Mouse (Mus musculus): Measurements from ENCODE around the gene Tmpo.

Gene Tmpo

DNA sequence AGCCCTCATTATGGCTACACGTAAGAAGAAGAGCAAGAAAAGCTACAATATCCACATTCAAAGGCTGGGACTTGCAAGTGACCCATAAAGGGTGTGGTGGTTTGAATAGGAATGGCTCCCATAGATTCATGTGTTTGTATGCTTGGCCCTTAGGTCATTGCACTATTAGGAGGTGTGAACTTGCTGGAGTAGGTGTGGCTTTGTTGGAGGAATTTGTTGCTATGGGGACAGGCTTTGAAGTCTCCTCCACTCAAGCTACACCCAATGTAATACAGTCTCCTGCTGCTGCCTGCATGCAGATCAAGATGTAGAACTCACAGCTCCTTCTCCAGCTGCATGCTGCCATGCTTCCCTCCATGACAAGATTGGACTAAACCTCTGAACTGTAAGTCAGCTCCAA is 49.5 kb downstream of the Tmpo start:
- in situ Hi-C loops (cut with MboI; ENCODE audit: unreplicated experiment in 2 of 2), result loop anchor here in 1 of 2 experiments (25.0 kb wide), 1 partner anchor 1694 kb away; the partner anchor contains the start of gene Gas2l3

DNA sequence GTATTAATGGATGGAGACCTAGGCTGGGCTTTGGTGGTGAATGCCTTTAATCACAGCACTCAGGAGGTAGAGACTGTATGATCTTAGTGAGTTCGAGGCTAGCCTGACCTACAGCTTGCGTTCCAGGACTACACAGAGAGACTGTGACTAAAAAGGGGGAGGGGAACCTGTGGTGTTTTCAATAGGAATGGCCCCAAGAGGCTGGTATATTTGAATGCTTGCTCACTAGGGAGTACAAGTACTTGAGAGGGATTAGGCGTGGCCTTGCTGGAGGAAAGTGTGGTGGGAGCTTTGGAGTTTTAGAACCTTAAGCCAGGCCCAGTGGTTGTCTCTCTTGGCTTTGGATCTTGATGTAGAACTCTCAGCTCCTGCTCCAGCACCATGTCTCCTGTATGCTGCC is 50.3 kb downstream of the Tmpo start:
- in situ Hi-C loops (cut with MboI; ENCODE audit: unreplicated experiment in 2 of 2), result loop anchor here in 1 of 2 experiments (25.0 kb wide), 1 partner anchor 1693 kb away; the partner anchor contains the start of gene Gas2l3

DNA sequence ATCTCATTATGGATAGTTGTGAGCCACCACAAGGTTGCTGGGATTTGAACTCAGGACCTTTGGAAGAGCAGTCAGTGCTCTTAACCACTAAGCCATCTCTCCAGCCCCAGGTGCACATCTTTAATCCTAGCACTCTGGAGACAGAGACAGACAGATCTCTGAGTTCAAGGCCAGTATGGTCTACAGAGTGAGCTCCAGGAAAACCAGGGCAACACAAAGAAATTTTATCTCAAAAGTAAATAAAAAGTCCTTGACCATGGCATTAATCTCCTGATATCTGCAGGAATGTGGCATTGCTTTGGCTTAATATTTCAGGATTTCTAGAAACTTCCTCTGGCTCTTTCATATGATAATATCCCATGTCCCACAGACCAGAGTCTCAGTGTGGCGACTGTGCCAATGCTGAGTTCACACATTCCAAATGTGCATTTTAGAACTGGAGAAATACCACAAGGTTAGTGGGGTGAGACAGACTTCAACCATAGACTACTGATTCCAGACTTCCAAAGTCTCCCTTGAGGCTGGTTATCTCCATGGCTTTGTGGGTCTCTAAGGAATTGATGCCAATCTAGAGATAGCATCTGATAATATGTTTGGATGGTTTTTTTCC is 52.5 kb downstream of the Tmpo start:
- in situ Hi-C loops (cut with MboI; ENCODE audit: unreplicated experiment in 2 of 2), result loop anchor here in 1 of 2 experiments (25.0 kb wide), 1 partner anchor 1691 kb away; the partner anchor contains the start of gene Gas2l3

- in situ Hi-C loops (cut with MboI; ENCODE audit: unreplicated experiment in 2 of 2), result loop anchor here in 1 of 2 experiments (25.0 kb wide), 1 partner anchor 1690 kb away; the partner anchor contains the start of gene Gas2l3
Measured at GRCm38 (mm10) chr10:91127395-91127794, 53.7 kb downstream of the Tmpo start.

- in situ Hi-C loops (cut with MboI; ENCODE audit: unreplicated experiment in 2 of 2), result loop anchor here in 1 of 2 experiments (25.0 kb wide), 1 partner anchor 1689 kb away; the partner anchor contains the start of gene Gas2l3
Measured at GRCm38 (mm10) chr10:91126618-91127355, 54.3 kb downstream of the Tmpo start.

DNA sequence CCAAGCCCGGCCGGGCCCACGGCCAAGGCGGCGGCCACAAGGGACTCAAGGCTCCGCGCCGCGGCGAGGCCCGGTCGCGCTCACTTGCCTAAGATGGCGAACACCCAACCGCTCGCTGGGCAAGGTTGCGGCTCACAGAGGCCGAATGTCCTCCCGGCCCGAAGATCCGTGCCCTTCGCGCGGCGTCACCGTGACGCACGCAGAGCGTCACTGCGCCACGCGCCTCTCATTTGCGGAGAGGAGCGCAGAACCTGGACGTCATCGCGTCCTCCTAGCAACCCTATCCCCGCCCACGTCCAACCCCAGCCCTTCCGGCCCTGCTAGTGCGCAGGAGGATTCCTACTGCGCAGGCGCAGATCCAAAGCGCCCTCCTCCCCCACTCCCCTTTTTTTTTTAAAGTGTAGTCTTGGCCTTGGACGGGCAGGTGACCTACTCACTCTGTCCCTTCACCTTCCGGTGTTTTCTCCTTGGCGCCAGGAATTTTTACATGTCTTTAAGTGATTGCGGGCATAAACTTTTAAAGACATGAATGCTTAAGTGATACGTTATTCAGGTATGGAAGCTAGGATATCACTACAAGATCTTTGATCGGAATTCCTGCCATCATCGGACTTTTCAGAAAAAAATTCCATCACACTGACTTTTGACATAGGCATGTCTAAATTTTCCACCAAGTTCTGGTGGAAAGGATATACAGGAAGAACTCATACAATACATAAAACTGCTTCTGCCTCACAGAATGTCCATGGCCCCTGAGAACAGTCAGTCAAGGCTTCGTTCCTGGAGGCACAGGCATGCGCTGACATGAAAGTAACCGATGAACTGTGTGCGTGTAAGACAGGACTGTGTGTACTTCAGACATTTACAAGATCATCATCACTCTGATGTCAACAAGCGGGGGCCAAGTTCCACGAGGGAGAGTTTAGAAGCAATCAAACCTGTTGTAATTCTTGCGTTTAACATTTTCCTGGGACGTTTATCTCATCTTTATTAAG is 57.0 kb downstream of the Tmpo start, which contains the start of gene Slc25a3:
Slc25a3 (minus strand) TSS at position 232 of the 995 bp plus-strand sequence.
- in situ Hi-C loops (cut with MboI; ENCODE audit: unreplicated experiment in 2 of 2), result no loop called here

DNA sequence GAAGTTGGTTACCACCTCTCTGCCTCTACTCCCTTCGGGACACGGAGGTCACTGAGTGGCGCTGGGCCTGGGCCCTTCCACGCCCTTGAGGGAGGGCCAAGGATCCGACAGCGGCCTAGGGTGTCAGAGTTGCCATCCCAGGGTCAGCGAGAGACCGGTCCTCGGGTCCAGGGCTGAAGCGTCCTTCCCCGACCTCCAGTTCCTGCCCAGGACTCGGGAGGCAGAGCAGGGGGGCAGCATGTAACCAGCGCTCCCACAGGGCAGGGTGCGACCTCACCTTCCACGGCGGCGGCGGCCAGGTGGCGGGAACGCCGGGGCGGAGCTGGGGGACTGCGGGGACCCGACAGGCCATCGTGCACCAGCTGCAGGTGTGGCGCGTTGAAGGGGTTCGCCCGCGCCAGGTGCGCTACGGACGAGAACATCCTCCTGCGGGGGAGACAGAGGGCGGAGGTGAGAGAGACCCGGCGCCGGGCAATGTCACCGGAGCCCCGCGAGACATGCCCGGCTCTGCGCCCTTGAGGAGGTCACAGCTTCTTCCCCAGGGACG is 57.8 kb downstream of the Tmpo start:
- in situ Hi-C loops (cut with MboI; ENCODE audit: unreplicated experiment in 2 of 2), result no loop called here

- in situ Hi-C loops (cut with MboI; ENCODE audit: unreplicated experiment in 2 of 2), result no loop called here
Measured at GRCm38 (mm10) chr10:91122646-91123045, 58.5 kb downstream of the Tmpo start.

- in situ Hi-C loops (cut with MboI; ENCODE audit: unreplicated experiment in 2 of 2), result no loop called here
Measured at GRCm38 (mm10) chr10:91116958-91117357, 64.2 kb downstream of the Tmpo start.

- in situ Hi-C loops (cut with MboI; ENCODE audit: unreplicated experiment in 2 of 2), result no loop called here
Measured at GRCm38 (mm10) chr10:91109841-91110240, 71.3 kb downstream of the Tmpo start.

- in situ Hi-C loops (cut with MboI; ENCODE audit: unreplicated experiment in 2 of 2), result no loop called here
Measured at GRCm38 (mm10) chr10:91105981-91106380, 75.1 kb downstream of the Tmpo start.

DNA sequence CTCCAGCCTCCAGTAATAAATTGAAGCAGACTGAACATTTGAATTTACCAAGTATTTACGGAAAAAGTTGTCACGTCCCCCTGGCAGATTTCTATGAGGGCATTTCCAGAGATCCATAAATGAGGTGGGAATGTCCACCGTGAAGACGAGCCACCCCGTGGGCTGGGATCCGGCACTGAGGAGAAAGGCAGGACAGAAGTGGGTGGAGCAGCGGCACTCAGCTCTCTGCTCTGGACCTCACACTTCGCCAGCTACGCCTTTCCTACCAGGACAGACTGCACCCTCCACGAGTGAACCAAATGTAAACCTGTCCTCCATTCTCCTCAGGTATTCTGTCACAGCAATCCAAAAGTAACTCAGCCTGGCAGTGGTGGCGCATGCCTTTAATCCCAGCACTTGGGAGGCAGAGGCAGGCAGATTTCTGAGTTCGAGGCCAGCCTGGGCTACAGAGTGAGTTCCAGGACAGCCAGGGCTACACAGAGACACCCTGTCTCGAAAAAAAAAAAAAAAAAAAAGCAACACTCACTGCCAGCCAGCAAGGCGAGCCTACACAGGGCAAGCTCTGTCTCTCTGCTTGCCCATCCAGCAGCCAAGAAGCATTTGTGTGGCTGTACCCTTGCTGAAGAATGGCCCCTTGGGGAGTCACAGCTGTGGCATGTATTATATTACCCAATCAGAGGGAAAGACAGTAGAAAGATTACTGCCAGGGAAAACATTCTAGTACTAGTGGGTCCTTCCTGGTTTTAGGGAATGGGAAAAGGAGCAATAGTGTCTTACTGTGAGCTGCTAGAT is 78.1 kb downstream of the Tmpo start:
- in situ Hi-C loops (cut with MboI; ENCODE audit: unreplicated experiment in 2 of 2), result no loop called here

- in situ Hi-C loops (cut with MboI; ENCODE audit: unreplicated experiment in 2 of 2), result no loop called here
Measured at GRCm38 (mm10) chr10:91101936-91102335, 79.2 kb downstream of the Tmpo start.

- in situ Hi-C loops (cut with MboI; ENCODE audit: unreplicated experiment in 2 of 2), result no loop called here
Measured at GRCm38 (mm10) chr10:91100101-91100500, 81.0 kb downstream of the Tmpo start.

DNA sequence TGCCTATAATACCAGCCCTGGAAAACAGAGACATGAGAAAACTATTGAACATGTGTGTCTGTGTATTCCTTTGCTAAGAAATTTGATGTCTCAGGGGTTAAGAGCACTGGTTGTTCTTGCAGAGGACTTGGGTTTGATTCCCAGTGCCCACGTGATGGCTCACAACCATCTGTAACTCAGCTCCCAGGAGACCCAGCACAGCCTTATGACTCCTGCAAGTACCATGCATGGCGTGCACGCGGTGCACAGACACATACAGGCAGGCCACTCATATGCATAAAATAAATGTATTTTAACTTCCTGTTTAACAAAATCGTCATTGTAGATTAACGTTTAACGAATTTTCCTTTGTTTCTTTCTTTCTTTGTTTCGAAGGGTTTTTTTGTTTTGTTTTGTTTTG is 83.1 kb downstream of the Tmpo start:
- in situ Hi-C loops (cut with MboI; ENCODE audit: unreplicated experiment in 2 of 2), result no loop called here

All from v-Abl transformed pro-B cells (cell line).